Mouse (Mus musculus) gastrocnemius, postnatal 10 days (tissue): Measurements from ENCODE around the gene Nrip3. TPM values are rescaled to one million over a fixed set of nuclear protein-coding genes. Genes with fewer than 3 reads are reported as not detected.

Source experiments
- total RNA-seq, 2 experiments: library from RNA; stranded (reverse); gene quantifications; 2 replicates each; pipeline ENCODE4 v1.2.3; 2021

Gene Nrip3
- total RNA-seq, 2 experiments from 2014 or later: 0.14 to 0.43 TPM

Other genes starting within 250 kb of the Nrip3 start
- 10 to 100 TPM; 22.3 to 32.0 TPM for gene St5, start 78.4 kb downstream of the Nrip3 start, total RNA-seq
- gene Akip1, start 78.3 kb downstream of the Nrip3 start, total RNA-seq: 10 to 100 TPM in 1 of 2 experiments, 1 to 10 TPM in 1; 9.4 to 11.0 TPM
- not detected for gene BC051019, start 58.2 kb downstream of the Nrip3 start, total RNA-seq
- not detected for gene Ascl3, start 50.3 kb downstream of the Nrip3 start, total RNA-seq
- gene Tmem9b, start 29.1 kb downstream of the Nrip3 start, total RNA-seq: 10 to 100 TPM; 24.7 to 26.9 TPM
- gene Scube2, start 83.7 kb upstream of the Nrip3 start, total RNA-seq: 10 to 100 TPM; 11.5 to 14.2 TPM
- gene Dennd5a, start 178.4 kb upstream of the Nrip3 start, total RNA-seq: 10 to 100 TPM; 68.8 to 84.6 TPM
- 10 to 100 TPM; 28.6 to 41.6 TPM for gene Tmem41b, start 204.9 kb upstream of the Nrip3 start, total RNA-seq
- gene Ipo7, start 236.2 kb upstream of the Nrip3 start, total RNA-seq: 10 to 100 TPM; 70.7 to 72.6 TPM